Mouse (Mus musculus) ES-E14 (cell line): ENCODE measurements around the gene Kcnt1. TPM values are rescaled to one million over a fixed set of nuclear protein-coding genes. Genes with fewer than 3 reads are reported as not detected.

ENCODE experiments used
- DNase-seq: peaks from one replicate; pipeline ENCODE4 v3.0.0-alpha.2; 2013; ENCODE audit warnings: low read depth, low spot score
- H3K27ac ChIP-seq: 2 replicates; pipeline ENCODE4 v1.5.1; 2012; ENCODE audit warnings: low read depth, mild to moderate bottlenecking, low read length, moderate library complexity, mixed read lengths; ENCODE audit not compliant: poor library complexity, insufficient read depth, severe bottlenecking
- H3K36me3 ChIP-seq: 2 replicates; pipeline ENCODE4 v1.6.1; 2012; ENCODE audit warnings: mild to moderate bottlenecking, low read length, moderate library complexity, mixed read lengths; ENCODE audit not compliant: control insufficient read depth, poor library complexity, insufficient read depth, severe bottlenecking
- H3K4me1 ChIP-seq, 2 experiments: fragments of 150-350 bp in 1 of 2; sonication (generic) in 1 of 2; 2 replicates each; pipeline ENCODE4 v1.6.1; 2012; ENCODE audit warnings: low read length in 2 of 2, mild to moderate bottlenecking in 1 of 2, mixed read lengths in 1 of 2; ENCODE audit not compliant: control insufficient read depth in 2 of 2, insufficient read depth in 2 of 2, poor library complexity in 1 of 2
- H3K4me3 ChIP-seq, 2 experiments: fragments of 150-350 bp in 1 of 2; sonication (generic) in 1 of 2; 2 replicates each; pipeline ENCODE4 v1.5.1; 2012; ENCODE audit warnings: low read length in 2 of 2, low read depth in 1 of 2, mild to moderate bottlenecking in 1 of 2, mixed read lengths in 1 of 2; ENCODE audit not compliant: insufficient read depth in 1 of 2, poor library complexity in 1 of 2, severe bottlenecking in 1 of 2
- H3K9ac ChIP-seq: 2 replicates; pipeline ENCODE4 v1.6.1; 2012; ENCODE audit warnings: low read depth, mild to moderate bottlenecking, low read length, mixed read lengths; ENCODE audit not compliant: poor library complexity, insufficient read depth, severe bottlenecking
- H3K9me3 ChIP-seq: fragments of 150-350 bp; sonication (generic); 2 replicates; pipeline ENCODE4 v1.6.1; 2012; ENCODE audit warnings: low read depth, mild to moderate bottlenecking, low read length; ENCODE audit not compliant: control insufficient read depth, insufficient read depth
- CHD2 ChIP-seq: IDR thresholded peaks from 2 replicates; pipeline ENCODE4 v1.6.1; 2014; ENCODE audit warnings: mild to moderate bottlenecking, low read depth, low read length, inconsistent platforms
- HCFC1 ChIP-seq: IDR thresholded peaks from 2 replicates; pipeline ENCODE4 v1.6.1; 2012; ENCODE audit warnings: low read length, inconsistent platforms, borderline replicate concordance; ENCODE audit not compliant: insufficient read depth
- MAFK ChIP-seq: IDR thresholded peaks from 2 replicates; pipeline ENCODE4 v1.6.1; 2014; ENCODE audit warnings: mild to moderate bottlenecking, low read depth, low read length, inconsistent platforms; ENCODE audit not compliant: insufficient read depth
- ZC3H11A ChIP-seq: IDR thresholded peaks from 2 replicates; pipeline ENCODE4 v1.6.1; 2012; ENCODE audit warnings: low read depth, mild to moderate bottlenecking, inconsistent platforms, low read length, borderline replicate concordance
- ZNF384 ChIP-seq: IDR thresholded peaks from 2 replicates; pipeline ENCODE4 v1.6.1; 2012; ENCODE audit warnings: low read depth, low read length, inconsistent platforms
- in situ Hi-C, 2 experiments: fragments of 600-800 bp; cut with MboI; formaldehyde crosslinking; loops; one replicate each; pipeline ENCODE4 v1.15.1; 2025; ENCODE audit warnings: low sequenced_read_pairs in 2 of 2, inconsistent platforms in 1 of 2; ENCODE audit not compliant: unreplicated experiment in 2 of 2
- total RNA-seq: library from RNA; depleted of rRNA; stranded (reverse); fragments of 300-350 nt; gene quantifications from 2 replicates; pipeline ENCODE4 v1.2.3, GENCODE M21; 2012

Gene Kcnt1
- total RNA-seq, 1 experiment: 2.0 TPM

GRCm38 (mm10) chr2:25878516-25878915, 15.0 kb downstream of the Kcnt1 start:
- in situ Hi-C loops: no loop called here

GRCm38 (mm10) chr2:25879061-25879460, 15.5 kb downstream of the Kcnt1 start:
- Histone ChIP-seq H3K4me1 (peaks cover 0 to 4% of the 10 kb centered on the region in 2 experiments; a peak in 1 of 4 replicates), H3K9me3 (no peaks in the 10 kb centered on the region), H3K9ac (no peak overlapping the region), H3K4me3 (no peak overlapping the region), H3K27ac (no peak overlapping the region), H3K36me3 (no peaks in the 10 kb centered on the region)
- TF ChIP-seq HCFC1 (no peak), ZC3H11A (no peak), MAFK (no peak), ZNF384 (no peak), CHD2 (no peak)
- DNase-seq: no peak
- in situ Hi-C loops: no loop called here

More at GRCm38 (mm10) chr2:25878516-25878915, 15.0 kb downstream of the Kcnt1 start:
- H3K4me1 ChIP-seq: peaks cover 0 to 4% of the 10 kb centered on the region in 2 experiments; a peak in 1 of 4 replicates
- no peak for DNase-seq
- no peak for TF ChIP-seq MAFK
- no peak for TF ChIP-seq CHD2
- no peak for TF ChIP-seq ZNF384
- TF ChIP-seq ZC3H11A: no peak
- no peak for TF ChIP-seq HCFC1
- H3K27ac ChIP-seq: no peak overlapping the region
- no peak overlapping the region for H3K9ac ChIP-seq
- H3K9me3 ChIP-seq: no peaks in the 10 kb centered on the region
- H3K4me3 ChIP-seq: no peak overlapping the region
- no peaks in the 10 kb centered on the region for H3K36me3 ChIP-seq

- Histone ChIP-seq H3K27ac (no peak overlapping the region), H3K4me3 (no peak overlapping the region), H3K36me3 (no peaks in the 10 kb centered on the region), H3K4me1 (peaks cover 0 to 3% of the 10 kb centered on the region in 2 experiments; a peak in 1 of 4 replicates), H3K9me3 (no peaks in the 10 kb centered on the region), H3K9ac (no peak overlapping the region)
- TF ChIP-seq ZNF384: no peak
- TF ChIP-seq ZC3H11A: no peak
- TF ChIP-seq MAFK: no peak
- TF ChIP-seq HCFC1: no peak
- no peak for TF ChIP-seq CHD2
- DNase-seq: no peak
- in situ Hi-C loops: no loop called here
These were observed 18.7 kb downstream of the Kcnt1 start for GRCm38 (mm10) chr2:25882276-25882675.

GRCm38 (mm10) chr2:25884756-25885155, 21.2 kb downstream of the Kcnt1 start:
- no peaks in the 10 kb centered on the region for H3K36me3 ChIP-seq
- no peaks in the 10 kb centered on the region for H3K4me1 ChIP-seq
- H3K4me3 ChIP-seq: no peak overlapping the region
- TF ChIP-seq CHD2: no peak
- TF ChIP-seq HCFC1: no peak
- TF ChIP-seq MAFK: no peak
- TF ChIP-seq ZC3H11A: no peak
- no peak for TF ChIP-seq ZNF384
- H3K9me3 ChIP-seq: no peaks in the 10 kb centered on the region
- H3K9ac ChIP-seq: no peak overlapping the region
- no peak for DNase-seq
- in situ Hi-C loops: no loop called here
- no peak overlapping the region for H3K27ac ChIP-seq

- no peaks in the 10 kb centered on the region for H3K4me1 ChIP-seq
- no peak overlapping the region for H3K27ac ChIP-seq
- H3K4me3 ChIP-seq: no peak overlapping the region
- H3K36me3 ChIP-seq: no peaks in the 10 kb centered on the region
- in situ Hi-C loops: no loop called here
- H3K9me3 ChIP-seq: no peaks in the 10 kb centered on the region
- no peak overlapping the region for H3K9ac ChIP-seq
- TF ChIP-seq MAFK (no peak), ZNF384 (no peak), HCFC1 (no peak)
- no peak for DNase-seq
These were observed 23.7 kb downstream of the Kcnt1 start for GRCm38 (mm10) chr2:25887226-25887625.
